Mouse (Mus musculus) kidney, postnatal 10 days (tissue): Measurements from ENCODE around the gene Ksr2.

Experiments
- DNase-seq: peaks from one replicate; pipeline ENCODE4 v3.0.0; 2021; ENCODE audit warnings: mixed read lengths

Gene Ksr2

DNA sequence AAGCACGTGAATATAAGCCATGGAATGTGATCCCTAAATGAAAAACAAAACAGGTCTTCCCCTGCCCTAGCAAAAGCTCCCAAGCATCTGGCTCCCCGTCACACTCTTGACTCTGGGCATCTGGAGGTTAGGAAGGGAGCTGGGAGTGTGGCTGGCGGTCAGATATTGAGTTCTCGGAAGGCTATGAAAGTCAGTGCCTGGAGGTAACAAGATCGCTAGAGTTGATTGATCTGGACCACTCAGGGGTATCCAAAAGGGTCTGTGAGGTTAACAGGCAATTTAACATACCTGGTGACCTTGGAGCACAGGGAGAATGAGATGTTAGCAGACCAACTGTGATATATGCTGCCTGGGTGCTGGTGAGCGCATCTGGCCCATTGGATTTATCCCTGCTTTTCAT, 283.8 kb downstream of the Ksr2 start:
- no peak for DNase-seq

DNA sequence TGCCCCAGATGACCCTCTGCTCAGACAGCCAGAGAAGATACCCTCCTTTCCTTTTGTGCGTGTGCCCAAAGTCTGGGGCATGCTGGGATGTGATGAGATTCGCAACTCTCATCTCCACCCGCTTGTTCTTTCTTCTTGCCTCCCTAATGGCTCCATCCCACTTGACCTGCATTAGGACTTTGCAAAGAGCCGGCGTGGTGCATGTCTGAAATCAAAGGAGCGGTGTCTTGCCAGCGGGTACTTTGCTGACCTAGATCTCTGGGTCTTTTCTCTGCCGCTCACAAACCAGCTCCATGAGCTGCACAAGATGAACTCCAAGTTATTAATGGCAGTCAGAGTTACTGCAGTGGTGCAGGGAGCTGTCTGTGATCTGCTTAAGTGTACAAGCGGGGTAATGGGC, 290.6 kb downstream of the Ksr2 start:
- no peak for DNase-seq

DNA sequence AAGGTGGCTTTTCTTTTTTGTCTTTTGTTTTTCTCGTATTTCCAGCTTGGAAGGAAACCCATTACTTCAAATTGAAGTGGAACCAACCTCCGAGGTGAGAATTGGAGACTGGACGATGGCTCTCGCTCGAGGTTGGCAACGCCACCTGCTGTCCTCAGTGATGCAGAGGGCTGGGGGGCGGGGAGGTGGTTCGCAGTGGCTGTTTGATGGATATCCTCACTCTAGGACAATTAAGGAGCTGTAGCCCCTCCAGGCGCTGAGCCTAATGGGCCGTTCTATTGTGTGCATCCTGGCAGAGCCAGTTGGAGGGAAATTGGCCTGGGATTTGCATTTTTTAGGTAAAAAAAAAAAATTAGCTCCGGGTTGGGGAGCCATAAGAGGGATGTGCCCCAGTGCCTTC, 292.8 kb downstream of the Ksr2 start:
- DNase-seq: no peak

DNA sequence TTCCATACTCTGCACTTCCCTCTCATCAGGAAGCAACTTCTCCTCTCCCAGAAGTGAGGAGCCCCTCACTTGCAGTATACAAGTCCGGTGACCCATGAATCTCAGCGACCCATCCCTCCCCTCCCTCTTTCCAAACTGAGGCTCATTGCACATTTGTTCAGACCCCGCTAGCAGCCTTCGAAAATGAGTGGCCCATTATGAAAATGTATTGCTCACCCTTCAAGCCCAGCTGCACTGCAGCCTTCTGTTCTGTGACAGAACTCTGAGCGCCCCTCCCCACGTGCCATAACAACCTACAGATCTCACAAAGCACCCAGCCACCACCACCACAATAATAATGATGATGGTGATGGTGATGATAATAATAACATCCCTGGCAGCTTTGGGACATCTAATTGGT, 295.5 kb downstream of the Ksr2 start:
- no peak for DNase-seq

DNA sequence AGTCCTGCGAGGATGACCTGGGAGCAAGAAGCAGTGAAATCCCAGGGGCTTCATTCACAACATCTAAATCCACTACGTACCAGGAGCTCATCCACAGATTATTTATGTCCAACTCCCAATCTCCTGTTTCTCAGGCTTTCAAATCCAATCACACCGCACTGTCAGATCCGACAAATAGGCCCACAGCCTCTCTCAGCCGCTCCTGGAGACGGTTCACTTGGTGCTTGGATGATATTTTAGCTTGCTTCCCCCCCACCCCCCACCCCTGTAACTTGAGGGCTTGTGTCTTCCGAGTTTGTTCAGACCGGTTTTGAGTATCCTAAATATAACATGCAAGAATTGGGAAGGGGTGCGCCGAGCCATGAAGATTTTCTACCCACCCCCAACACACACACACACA, 297.8 kb downstream of the Ksr2 start:
- DNase-seq: no peak

DNA sequence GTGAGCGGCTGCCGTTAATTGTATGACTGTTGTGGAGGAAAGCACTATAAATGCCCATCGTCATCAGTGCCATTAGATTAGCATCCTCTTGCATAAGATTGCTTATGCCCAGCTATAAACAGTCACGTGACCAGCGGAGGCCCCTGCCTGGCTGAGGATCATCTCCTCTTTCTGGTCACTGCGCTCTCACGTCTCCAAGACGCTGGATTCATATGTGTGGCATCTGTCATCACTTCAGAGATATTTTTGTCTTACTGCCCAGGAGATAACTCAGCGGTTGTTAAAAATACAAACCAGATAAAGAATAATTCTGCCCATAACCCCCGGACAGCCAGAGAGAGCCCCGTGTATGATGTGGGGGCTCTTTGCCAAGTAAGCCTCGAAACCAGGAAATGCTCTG, 298.4 kb downstream of the Ksr2 start:
- DNase-seq: no peak

DNA sequence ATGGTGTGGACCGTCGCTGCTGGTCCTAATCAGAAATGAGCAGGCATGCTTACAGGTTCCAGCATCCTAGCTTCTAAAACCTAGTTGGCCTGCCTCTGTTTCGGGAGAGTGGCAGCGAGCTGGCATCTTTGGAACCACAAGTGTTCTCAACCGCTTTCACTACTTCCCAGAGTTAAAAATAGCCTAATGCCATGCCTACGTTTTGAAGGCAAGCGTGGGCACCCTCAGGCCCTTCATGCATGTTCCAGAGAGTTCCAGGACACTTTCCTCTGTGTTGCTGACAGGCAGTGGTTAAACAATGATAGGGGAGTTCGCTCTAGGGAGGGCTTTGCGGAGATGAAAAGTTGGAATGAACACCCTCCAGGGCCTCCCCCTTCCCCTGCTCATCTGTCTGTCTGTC, 303.3 kb downstream of the Ksr2 start:
- no peak for DNase-seq

DNA sequence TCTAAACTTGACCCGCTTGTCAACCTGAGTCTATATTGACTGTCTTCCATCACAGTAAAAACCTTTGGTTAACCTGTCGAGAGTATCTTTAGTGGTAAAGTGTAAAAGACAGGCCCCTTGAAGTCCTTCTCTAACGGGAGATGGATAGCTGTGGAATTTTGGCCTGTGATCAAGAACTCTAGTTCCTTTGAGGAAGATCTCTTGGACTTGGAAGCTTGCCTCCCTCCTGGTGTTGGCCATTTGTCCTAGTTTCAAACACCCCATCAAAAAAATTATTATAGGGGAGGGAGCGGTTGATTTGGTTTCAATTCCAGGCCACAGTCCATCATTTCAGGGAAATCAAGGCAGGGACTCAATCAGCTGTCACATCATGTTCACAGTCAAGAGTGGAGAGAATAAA, 309.5 kb downstream of the Ksr2 start:
- DNase-seq: no peak

DNA sequence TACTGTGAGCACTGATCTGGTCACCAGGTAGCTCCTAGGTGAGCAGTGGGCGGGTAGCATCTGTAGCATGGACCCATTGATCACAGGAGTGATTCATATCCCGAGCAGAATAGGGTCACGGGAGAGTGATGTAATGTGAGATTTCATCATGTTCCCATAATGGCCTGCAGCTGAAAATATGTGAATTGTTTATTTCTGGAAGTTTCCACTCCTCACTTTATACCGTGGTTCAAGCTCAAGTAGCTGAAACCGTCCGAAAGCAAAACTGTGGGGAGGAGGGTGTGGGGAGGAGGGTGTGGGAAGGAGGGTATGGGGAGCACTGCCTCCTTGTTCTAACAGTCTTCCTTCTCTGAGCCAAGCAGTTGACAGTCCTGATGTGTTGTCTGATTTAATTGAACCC, 312.7 kb downstream of the Ksr2 start:
- DNase-seq: no peak

DNA sequence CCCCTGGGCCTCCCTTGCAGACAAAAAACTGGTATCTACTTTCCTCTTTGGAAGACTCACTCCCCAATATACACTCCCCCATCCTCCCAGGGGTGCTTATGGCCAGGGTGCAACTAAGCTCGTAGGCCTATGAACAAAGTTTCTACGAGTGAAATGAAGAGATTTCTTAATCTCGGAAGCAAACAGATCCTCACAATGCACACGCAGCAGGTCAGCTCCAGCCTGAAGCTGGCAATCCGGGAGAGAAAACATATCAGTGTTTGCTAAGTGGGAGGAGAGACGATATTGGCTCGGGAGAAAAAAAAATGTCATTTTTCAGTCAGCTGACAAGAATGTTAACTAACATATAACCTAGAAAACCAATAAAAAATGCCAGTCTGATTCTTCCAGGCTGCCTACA, 313.3 kb downstream of the Ksr2 start:
- no peak for DNase-seq

DNA sequence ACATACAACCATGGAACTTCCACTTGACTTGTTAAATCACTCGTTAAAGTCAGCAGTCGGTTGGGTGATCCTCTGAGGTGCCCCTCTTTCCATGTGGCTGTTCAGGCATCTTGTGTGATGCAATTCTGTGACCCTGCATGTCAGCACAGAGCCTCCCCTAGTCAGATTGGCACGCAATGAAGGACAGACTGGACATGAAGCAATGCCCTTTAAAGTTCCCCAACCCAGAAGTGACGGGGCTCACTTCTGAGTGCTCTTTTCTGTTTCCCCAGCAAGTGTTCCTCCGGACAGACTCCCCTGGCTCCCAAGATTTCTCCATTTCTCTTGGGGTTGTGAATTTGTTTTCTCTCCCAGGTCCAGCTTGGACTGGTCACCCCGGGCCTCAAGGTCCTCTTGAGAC, 317.5 kb downstream of the Ksr2 start:
- DNase-seq: no peak

DNA sequence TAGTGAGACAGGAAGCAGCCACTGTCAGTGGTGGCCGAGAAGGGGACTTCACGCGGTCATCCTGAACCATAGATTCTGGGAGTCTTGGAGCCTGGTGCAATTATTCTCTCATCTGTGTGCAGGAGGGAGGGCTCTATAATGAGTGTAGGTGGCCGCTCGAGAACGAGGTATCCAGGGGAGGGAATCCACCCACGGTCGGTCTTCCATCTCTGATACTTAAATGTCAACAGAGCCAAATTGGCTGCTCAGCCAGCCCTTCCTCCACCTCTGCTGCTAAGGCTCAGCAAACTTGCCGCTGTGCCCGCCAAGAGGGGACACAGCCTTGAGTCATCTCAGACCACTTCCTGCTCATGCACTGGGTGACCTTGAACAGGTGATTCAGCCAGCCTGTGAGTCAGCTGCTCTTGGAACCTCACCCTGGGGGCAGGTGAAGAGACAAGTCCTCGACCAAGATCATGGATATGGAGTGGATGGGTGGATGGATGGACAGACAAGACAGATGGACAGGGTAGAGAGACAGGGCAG, 330.9 kb downstream of the Ksr2 start:
- DNase-seq: no peak

DNA sequence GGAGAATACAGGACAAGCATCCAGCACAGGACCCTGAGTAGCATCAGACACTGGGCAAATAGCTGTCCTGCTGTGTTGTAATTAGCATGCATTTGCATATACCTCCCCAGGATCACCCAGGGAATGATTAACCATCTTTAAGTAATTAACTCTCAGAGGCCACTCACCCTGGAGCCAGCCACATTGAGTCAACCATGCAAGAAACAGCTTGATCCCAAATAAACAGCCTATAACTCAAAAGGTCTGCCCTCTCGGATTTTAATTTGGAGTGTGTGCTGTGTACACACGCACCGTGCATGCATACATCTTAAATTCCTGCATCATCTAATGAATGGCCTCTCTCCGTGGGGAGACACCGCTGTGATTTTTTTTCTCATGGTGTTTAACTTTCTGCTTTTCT, 335.6 kb downstream of the Ksr2 start:
- peak; percentile 27 for DNase-seq

DNA sequence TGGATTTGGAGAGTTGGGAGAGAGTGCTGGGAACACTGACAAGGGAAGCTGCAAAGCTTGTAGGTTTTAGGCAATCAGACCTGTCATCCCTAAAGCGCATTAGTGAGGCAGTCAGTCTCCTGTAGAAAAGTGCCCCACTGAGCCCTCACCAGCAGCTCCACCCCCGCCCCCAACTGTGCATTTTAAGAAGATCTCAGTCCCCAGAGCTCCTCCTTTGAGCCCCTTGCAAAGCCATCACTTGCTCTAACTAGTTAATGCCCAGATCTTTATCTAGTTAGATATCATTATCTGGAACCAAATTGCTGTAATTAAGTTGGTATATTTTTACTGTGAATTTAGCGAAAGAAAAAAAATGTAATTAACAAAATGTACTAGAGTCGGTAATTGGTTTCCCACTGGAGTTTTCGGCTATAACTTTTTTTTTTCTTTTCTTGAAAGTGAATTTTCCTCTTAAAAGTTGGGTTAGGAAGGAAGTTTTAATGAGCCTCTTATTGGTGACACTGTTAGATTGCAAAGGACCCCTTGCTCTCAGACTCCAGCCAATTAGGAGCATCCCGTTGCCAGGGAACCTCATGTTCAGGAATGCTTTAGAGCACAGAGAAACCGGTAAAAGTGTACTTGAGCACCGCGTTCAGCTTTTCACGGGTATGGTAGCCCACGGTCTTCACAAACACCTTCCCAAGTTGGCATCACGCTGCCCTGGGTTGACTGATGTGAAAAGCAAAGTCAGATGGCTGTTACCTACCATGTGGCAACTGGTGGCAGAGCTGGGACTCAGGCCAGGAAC, 344.1 kb downstream of the Ksr2 start:
- DNase-seq: no peak

DNA sequence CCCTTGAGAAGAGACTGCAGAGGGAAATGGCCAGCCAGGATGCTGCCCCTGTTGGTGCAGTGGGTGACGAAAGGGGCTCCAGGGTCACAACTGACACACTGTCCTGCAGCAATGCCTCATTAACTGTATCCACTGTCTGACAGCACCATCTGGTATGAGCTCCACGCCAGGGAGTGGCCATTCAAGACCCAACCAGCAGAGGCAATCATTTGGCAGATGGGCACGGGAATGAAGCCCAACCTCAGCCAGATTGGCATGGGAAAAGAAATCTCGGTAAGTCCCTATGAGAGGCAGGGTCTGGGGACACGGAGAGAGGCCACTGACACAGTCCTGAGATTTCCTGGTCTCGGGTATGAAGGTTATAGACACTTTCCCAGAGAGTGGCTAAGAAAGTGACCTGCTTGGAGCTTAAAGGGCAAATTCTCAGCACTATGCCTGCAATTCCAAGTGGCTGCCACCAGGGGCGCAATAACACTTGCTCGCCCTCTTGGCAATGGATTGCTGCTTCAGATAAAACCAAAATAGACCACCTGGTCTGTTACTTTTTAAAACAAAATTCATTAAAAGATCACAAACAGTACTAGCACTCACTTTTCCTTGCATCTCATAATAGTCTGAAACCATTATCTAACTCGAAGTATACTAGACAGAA, 347.5 kb downstream of the Ksr2 start:
- DNase-seq: no peak

DNA sequence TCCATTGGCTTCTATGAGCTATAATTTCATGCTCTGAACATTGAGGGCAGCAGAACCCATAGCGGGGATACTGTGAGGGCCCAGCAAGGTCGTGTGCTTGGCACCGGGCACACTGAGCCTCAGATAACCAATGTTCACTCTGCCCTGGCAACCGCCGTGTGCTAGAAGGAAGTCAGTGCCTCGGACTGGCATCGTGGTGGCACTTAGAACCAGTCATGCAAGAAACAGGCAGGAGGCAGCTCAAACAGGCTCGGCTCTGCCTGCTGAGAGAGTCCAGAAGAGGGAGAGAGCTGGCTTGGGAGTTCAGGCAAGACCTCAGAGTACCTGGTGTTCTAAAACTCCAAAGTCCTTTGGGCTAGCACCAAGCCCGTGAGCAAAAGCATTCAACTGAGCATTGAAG, 350.7 kb downstream of the Ksr2 start:
- DNase-seq: peak; percentile 74

DNA sequence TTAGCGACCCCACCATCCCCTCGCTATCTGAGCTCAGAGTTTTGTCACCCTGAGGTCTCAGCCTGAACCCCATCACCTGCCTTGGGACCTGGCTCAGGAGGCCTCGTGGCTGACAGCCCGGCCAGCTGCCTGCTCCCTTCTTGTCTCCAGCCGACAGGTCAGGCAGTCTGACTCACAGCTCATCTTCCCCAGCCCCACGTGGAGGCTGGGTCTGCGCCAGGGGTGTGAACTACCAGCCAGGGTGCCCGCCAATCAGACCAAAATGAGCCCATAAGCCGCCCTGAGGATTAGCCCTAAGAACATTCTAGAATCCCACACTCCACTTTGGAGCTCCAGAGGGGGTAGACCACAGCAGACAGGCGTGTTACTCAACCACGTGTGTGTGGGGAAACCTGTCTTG, 365.4 kb downstream of the Ksr2 start:
- DNase-seq: no peak

DNA sequence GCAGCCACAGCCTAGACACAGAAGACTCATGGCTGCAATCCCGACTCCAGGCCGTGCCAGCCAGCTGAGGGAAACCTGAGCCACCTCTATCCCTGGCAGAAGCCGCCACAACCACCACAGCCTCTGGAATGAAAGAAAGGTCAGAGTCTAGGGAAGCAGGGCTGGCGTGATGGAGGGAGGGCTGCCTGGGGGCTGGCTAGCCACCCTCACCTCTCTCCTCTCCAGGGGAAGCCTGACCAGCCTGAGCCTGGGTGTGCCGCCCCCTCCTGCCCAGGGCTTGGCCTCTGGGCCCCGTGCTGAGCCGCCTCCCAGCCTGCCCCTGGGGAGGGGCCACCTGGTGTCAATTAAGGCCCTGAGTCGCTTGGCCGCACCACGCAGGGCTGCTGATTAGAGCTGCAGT, 366.9 kb downstream of the Ksr2 start, which contains the start of gene Nos1:
TSS of gene Nos1 (plus strand) at position 352 of the 400 bp plus-strand sequence.
- peak; percentile 34 for DNase-seq

DNA sequence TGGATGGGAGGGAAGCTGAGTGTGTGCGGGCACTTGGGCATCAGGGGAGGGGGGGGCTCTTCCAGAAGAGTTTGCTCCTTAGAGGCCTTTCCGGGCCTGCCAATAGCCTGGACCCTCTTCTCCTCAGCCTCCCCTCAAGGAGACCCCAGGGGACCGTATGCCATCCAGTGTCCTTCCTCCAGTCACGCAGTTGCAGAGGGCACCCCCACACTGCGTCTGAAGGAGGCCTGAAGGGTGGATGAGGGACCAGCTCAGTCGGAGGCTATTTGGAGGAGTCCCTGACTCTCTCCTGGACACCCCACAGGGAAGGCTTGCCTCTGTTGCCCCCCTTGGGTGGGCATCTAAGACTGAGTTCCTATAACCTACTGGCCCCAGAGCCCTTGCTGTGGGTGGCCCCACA, 367.4 kb downstream of the Ksr2 start:
- DNase-seq: no peak

DNA sequence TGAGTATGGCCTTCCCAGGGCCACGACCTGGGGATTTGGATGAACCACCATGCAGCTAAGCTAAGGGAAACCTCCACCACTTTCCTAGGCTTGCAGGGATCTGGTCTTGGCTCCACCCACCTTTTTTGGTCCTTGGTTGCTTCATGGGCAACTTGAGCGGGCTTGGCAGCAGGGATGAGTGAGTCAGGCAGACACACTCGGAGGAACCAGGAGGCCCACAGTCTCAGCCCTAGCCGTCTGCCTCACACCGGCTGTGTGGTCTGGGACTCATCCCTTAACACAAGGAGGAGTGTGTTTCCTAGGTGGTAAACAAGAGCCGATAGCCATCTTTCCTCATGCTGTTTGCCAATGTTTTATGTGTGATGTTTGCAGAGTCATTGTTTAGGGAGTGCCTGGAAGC, 376.3 kb downstream of the Ksr2 start:
- DNase-seq: no peak

DNA sequence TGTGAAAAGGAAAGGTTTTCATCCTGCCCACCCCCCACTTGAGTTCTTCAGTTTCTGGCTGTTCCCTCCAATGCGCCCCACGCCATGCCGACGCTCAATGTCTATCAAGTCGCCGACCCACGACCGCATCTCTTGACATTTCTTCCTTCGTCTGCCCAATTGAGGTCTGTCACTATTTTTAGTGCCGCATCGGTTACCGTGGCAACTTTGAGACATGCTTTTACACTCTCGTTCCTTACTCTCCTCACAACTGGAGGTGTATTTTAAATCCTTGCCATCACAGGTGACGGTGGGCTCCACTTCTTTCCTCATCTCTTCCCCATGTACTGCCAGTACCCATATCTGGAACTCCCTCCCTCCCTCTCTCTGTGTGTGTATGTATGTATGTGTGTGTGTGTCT, 378.1 kb downstream of the Ksr2 start:
- DNase-seq: no peak

DNA sequence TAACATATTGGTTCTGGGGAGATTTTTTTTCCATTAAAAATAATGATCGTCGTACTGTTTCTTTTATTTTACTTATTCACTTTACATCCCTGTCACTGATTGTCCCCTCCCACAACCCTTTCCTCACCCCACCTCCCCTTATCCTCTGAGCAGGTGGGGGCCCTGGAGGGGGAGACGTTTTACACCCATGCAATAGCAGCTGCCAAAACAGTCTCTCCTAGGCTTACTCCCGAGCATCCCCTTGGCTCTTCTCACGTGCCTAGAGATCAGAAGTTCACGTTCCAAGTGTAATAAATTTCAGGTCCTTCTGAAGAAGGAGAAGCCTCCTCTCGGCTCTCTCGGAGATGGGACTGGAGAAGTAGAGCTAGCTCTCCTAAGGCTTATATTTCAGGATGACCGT, 387.0 kb downstream of the Ksr2 start:
- DNase-seq: no peak

DNA sequence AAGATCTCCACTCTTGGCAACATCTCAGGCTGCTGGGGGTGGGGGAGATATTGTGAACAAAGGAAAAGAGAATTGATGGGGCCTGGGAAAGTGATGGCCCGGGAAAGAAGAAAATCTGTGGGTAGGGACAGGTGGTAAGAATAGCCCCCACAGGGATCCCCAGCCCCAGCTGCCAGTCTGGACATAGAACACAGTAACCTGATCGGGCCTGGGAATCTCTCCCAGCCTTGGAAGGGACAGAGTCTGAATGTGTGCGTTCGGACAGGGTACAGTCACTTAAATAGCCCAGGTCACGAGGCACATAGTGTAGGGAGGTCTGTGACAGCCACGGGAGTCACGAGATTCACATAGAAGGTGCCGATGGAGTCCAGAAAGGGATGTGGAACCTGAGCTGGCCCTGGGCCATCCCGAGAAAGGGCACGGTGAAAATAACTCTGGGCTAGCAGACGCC, 388.3 kb downstream of the Ksr2 start:
- no peak for DNase-seq

DNA sequence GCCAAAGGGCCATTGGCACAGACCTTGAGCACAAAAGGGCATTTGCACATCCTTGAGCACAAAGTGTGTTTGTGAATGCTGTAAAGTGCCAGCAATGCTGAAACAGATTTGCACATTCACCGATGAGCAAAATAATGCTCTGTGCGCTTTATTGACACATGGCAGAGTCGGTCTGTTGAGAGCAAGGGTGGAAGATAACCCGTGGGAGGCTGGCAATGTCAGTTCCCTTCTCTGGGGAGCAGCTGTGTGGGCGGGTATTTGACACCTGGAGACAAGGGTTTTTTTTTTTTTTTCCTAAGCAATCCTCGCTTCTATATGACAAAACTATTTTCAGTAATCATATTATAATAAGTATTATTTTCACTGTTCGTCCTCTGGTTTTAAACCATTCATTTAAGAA, 389.8 kb downstream of the Ksr2 start:
- no peak for DNase-seq

DNA sequence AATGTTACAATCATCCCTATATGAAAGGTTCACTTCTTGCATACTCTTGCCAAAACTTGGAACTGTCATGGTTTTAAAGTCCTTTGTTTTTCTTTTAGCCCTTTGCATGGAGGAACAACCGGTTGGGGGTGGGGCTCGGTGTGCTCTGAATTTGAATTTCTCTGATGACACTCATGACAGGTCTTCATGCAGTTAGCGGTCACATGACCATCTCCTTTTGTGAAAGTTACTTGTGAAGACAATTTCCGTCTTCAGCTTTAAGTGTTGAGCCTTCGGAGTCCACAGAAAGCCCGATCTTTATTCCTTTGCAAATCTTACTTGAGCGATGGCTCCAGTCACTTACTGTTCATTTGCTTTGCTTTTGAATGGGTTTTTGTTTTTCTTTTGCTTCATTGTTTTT, 397.1 kb downstream of the Ksr2 start:
- no peak for DNase-seq
